Mouse (Mus musculus) gastrocnemius, adult 18-20 months (tissue): ENCODE data around the gene Sgpl1. TPM values are rescaled to one million over a fixed set of nuclear protein-coding genes. Genes with fewer than 3 reads are reported as not detected.

Experiments
- DNase-seq: peaks from one replicate; pipeline ENCODE4 v3.0.0; 2021; ENCODE audit warnings: low spot score
- total RNA-seq, 2 experiments: library from RNA; stranded (reverse); gene quantifications; 2 replicates each; pipeline ENCODE4 v1.2.3; 2021

Gene Sgpl1
- total RNA-seq, 2 experiments from 2014 or later: 5.8 to 6.1 TPM

DNA sequence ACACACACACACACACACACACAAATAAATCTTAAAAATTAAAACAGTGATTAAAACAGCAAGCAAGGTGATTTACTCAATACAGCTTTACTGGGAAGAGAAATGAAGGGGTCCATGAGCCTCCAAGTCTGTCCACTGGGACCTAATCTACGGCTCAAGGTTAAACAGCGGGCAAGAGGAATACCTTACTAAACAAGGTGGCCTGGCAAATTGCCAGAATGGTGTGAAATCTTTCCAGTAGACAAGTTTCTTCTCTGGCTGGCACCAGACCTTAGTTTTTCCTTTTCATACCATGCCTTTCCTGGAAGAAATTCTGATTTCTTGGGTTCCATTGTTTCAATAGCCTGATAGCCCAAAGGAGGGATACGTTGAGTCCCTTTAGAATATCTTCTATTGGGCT lies 59.0 kb downstream of the Sgpl1 start:
- DNase-seq: no peak

DNA sequence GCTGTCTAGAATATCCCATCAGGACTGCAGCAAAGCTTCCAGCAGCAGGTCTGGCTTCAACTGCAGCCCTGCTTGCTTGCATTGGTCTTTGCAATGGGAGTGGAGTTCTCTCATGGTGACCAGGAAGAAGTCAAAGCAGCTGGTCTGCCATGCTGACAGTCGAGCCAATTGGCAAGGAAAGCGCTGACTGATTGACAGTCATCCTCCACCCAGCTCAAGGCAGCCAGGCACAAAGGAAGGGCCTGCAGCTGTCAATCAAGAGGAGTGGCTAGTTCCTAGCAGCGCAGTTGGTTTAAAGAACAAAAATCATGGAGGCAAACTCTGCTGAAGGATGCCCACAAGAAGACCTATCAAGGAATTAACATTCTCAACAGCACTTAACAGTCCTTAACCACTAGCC lies 61.0 kb downstream of the Sgpl1 start:
- DNase-seq: no peak

DNA sequence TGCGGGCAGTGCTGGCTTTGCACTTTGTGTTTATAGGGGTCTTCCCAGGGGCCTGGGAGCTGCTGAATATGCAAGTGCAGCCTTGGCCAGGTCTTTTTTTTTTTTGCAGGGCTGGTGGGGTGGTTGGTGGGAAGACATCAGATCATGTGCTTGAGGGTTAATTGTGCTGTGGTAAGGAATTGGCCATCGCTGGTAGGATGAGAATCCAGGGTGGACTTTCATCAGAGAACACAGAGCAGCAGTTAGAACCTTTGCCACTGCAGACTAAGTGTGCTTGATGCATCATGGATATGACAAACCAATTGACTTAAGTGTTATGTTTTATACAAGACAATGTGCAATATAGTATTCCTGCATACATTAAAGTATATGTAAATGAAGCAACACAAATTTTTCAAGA lies 62.1 kb downstream of the Sgpl1 start:
- no peak for DNase-seq

DNA sequence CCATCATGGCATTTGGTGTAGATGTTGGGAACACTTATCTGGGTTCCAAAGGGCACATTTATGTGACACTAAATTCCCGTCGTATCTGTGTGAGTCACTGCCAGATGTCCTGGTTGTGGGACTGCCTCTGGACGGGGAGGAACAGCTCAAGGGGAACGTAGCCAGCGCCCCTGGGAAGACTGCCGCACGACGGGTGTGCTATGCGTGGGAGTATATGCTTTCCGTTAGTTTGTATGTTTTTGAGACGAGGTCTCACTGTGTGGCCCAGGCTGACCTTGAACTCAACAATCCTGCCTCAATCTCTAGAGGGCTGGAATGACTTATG lies 66.6 kb downstream of the Sgpl1 start:
- DNase-seq: no peak

DNA sequence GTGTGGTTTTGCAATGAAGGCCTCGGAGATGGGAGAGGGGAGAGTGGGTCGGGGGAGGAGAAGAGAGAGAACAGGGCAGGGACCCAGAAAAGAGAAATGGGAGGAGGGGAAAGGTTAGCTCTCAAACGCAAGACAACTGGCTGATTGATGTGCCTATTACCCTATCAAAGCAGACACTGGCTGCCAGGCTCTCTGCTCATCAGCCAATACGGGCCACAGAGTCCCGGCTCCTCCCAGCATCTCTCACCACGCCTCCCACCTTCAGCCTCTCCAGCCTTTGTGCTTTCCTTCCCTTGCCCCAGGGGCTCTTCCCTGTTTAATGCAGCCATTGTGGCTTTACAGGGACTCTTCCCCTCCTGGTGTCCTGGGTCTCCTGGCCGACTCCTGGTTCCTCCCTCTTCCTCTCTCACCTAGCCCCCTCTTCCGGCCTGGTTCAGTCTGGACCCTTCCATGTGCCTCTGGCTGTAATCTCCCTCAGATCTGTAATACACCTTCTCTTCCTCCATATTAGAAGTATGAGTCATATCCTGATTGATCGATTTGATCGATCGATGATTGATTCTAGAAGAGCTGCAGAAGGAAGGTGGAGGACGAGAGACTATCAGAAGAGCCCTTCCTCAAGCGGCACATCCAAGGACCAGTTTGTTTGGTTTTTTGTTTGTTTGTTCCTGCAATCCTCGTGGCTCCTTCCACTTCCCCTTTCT lies 67.1 kb downstream of the Sgpl1 start:
- DNase-seq: peak; percentile 25

DNA sequence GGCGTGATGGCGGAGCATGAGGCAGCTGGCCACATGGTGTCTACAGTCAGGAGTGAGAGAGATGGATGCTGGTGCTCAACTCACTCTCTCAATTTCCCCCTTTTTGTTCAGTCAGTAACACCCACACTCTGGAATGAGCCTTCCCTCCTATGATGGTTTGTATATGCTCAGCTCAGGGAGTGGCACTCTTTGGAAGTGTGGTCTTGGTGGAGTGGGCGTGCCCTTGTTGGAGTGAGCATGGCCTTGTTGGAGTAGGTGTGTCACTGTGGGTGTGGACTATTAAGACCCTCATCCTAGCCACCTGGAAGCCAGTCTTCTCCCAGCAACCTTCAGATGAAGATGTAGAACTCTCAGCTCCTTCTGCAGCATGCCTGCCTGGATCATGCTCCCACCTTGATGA lies 71.9 kb downstream of the Sgpl1 start:
- no peak for DNase-seq

DNA sequence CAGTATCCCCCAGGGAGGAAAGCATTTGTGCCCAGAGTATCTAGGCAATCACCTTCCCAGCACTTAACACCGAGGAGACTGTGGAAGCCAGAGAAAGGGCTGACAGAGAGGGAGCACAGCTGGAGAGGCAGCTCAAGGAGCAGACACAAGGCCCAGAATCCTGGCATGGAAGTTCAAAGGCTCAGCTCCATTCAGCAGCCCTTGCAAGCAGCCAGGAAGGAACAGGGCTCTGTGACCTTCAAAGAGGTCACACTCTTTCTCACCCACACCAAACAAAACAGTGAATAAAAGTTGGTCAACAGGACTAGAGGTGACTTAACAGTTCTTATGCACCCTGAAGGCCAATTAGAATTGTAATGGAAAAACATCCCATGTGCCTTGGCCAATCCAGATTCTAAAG lies 72.9 kb downstream of the Sgpl1 start:
- DNase-seq: no peak

DNA sequence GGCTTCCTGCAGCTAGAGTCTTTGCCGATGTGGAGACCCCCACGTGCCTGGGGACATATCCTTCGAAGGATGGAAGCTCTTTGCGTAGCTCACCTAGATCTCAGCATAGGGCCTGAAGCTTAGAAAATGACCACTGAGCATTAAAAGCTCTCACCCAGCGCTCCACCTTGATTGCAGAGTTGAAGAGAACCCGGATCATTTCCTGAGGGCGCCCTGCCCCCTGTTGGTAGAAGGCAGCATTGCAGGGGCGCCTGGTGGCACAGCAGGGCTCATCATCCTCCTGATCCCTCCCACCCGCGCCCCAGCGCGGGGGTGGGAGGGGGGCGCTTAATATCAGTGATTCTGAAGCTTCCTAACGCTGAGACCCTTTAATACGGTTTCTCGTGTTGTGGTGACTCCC lies 75.2 kb downstream of the Sgpl1 start:
- peak; percentile 23 for DNase-seq

DNA sequence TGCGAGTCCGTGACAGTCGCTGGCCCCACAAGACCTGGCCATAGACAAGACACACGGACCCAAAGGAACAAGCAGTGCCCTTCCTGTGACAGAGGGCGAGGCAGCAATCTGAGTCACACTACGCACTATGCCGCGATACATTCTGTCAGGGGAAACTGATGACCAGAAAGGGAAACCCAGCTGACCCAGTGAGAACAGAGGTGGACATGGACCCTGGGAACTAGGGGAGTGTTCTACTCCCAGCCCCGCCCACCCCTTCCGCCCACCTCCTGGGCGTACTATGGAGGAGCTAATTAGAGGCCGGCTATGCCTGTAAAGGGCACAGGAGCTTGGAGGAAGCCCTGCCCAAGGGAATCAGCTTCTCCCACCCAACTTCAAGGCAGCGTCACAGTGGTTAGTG lies 78.3 kb downstream of the Sgpl1 start:
- DNase-seq: no peak

DNA sequence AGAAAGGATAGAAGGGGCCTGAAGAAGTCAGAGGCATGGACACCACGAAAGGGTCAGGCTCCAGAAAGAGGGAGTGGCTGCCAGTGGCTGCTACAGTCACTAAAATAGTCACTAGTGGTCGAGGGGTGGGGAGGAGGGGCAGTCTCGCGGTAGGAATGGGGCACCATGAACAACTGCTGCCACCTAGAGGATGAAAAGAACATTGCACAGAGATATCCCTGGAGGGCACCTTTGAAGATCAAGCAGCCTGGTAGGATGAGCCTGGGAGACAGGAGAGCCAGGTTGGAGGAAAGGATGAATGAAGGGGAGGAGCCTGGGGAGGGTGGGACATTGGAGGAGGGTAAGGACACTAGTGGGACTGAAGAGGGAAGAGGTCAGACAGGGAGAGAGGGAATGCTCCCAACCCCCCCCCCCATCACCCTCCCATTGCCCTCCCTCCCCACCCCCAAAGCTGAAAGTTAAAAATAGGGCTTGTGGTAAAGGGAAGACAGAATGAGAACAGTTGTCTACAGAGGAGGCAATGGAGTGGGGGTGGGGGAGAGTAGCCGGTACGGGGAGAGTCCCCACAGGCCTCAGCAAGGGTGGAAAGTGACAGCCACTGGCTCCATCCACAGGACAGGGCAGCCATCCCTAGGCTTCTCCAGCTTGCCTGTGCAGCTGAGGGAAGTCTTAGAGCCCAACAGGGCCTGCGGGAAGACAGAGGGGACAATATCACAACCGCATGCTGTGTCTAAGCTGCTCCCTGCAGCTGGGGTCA lies 78.9 kb downstream of the Sgpl1 start:
- DNase-seq: peak; percentile 43

DNA sequence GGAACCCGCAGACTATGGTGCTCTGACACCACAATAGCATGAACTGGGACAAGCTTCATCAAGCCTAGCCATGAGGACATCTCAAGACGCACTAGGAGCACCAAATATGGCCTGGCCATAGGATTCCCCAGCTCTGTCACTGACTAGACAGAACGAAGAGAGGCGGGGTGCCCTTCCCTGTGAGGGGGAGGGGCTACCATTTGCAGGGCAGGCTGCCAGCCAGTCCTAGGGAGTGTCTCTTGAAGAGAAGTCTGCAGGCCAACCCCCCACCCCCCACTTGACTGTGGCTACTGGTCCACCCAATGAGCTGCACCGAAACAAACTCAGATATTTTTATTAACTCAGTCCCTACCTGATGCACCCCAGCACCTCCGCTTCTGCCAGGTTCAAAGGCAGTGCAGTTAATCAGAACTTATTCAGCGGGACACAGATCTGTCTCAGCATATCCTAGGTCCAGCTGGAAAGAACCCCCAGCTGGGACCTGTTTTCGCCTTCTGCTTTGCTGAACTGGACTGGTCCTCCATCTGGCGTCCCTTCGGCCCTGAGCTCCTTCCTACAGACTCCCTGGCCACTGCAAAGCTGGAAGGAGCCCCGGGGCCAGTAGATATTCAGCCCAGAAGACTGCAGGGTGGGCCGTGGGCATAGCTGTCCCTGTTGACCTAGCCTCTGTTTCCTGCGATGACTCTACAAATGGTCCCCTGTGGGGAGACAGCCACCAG lies 82.1 kb downstream of the Sgpl1 start:
- no peak for DNase-seq

DNA sequence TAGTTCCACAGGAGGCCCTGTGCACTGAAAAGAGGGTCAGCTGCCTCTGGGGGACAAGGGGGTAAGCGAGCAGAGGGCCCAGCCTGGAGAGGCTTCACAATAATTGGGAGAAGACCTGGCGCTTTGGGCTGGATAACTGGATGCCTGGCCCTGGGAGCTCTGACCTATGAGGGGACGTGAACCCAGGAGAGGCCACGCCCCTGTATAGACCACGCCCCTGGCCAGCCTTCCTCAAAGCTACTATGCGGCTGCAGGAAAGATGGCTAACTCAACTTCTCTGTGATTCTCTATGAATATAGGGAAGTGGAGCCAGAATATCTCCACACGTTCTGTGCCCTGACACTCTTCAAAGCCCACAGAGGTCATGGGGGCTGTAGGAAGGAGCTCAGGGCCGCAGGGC lies 82.9 kb downstream of the Sgpl1 start:
- no peak for DNase-seq

DNA sequence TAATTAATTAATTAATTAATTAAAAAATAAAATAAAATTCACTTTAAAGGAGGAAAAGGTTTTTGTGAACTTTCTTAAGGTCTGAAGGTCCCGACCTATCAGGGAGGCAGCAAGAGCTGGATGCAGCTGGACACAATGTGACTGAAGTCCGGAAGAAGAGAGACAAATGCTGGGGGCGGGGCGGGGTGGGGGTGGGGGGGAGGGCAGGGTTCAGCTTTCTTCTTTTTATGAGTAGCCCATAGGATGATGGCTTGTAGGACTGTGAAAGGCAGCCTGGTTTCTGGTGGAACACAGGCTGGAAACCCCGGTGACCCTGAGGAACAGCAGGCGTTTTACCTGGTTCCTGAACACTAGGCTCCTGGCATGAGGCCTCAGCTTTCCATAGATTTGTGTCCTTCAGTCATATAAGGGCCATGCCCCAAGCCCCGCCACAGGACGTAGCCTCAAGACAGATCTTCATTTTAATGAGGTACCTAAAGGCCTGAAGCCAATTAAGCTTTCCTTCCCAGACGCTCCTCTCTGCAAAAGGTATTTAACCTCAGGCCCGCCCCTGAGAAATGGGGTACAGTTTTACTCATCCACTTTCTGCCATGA lies 84.1 kb downstream of the Sgpl1 start:
- no peak for DNase-seq

DNA sequence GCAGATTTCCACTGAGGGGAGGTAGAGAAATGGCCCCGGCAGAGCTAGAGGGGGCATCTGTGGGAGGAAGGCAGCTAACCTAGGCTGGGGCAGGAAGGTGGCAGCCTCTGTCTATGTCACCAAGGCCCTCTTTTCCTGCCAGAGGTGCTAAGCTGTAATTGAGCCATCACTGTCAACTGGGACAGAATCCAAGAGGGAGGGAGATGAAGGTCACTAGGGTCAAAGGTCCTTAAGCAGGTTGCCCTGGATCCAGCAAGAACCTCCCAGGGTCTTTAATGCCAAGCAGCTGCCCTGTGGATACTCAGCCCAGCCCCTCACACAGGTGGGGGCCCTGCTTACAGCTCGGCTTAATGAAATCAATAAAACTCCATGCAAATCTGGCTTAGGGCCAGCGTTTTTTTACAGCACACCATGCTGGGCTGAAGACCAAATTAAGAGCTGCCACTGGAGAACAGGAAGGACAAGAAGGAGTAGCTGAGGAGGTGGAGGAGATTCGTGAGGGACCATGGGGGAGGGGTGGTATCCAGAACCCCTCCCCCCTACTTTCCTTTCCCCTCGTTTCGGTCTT lies 87.9 kb downstream of the Sgpl1 start:
- DNase-seq: no peak

DNA sequence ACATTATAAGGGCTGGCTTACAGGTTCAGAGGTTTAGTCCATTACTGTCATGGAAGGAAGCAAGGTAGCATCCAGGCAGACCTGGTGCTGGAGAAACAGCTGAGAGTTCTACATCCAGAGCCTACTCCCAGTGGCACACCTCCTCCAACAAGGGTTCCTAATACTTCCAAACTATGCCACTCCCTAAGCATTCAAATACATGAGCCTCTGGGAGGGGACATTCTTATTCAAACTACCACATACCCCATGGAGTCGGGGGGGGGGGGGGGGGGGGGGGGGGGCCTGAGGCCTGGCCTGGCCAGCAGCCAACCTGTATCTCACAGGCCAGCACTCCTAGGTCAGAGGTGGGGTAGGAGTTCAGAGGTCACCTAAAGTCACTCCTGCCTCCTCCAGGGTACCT lies 88.4 kb downstream of the Sgpl1 start:
- DNase-seq: no peak

DNA sequence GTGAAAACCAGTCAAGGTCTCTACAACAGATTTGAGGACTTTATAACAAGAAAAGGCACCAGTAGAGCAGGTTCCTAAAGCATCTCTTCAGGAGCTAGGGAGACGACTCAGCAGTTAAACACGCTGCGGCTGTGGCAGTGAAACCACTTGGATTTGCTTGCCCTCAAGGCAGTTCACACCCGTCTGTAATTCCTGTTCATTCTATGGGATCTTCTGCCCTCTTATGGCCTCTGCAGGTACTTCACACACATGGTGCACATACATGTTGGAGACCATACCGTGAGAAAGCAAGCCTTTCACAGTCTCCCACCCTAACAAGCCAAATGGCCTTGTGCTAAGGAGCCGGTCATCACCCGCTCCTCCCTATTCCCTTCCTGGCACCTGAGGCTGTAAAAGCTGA lies 90.8 kb downstream of the Sgpl1 start:
- no peak for DNase-seq

DNA sequence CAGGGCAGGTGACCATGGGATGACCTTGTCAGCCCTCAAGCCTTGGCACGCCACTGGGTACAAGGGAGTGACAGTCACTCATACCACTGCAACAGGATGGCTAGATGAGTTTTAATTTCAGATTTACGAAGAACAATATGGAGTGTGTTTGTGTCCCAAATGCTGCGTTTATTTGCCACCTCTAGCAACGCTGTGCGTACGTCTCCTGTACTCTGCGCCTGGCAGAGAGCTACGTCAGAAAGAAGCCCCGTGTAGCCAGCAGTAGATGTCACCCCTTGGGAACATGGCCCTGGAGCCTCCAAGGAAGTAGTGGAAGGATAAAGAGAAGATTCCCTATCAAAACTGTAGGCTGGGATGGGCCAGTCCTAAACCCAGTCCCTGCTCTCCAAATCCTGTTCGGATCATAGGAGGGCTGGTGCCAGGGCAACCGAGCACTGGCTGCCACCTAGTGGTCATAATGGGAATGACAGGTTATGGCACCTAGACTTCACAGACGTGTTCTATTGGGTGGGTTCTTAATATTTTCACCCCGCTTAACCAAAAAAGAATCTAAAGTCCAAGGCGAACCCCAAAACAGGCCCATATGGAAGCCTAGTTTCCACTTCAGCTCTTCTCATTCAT lies 95.4 kb downstream of the Sgpl1 start:
- DNase-seq: peak; percentile 69
